Mouse (Mus musculus): ENCODE measurements around the gene Rhebl1. TPM values are rescaled to one million over a fixed set of nuclear protein-coding genes. Genes with fewer than 3 reads are reported as not detected.

Gene Rhebl1
- total RNA-seq, 4 experiments from 2014 or later, result 1.2 to 2.8 (median 1.9) TPM

DNA sequence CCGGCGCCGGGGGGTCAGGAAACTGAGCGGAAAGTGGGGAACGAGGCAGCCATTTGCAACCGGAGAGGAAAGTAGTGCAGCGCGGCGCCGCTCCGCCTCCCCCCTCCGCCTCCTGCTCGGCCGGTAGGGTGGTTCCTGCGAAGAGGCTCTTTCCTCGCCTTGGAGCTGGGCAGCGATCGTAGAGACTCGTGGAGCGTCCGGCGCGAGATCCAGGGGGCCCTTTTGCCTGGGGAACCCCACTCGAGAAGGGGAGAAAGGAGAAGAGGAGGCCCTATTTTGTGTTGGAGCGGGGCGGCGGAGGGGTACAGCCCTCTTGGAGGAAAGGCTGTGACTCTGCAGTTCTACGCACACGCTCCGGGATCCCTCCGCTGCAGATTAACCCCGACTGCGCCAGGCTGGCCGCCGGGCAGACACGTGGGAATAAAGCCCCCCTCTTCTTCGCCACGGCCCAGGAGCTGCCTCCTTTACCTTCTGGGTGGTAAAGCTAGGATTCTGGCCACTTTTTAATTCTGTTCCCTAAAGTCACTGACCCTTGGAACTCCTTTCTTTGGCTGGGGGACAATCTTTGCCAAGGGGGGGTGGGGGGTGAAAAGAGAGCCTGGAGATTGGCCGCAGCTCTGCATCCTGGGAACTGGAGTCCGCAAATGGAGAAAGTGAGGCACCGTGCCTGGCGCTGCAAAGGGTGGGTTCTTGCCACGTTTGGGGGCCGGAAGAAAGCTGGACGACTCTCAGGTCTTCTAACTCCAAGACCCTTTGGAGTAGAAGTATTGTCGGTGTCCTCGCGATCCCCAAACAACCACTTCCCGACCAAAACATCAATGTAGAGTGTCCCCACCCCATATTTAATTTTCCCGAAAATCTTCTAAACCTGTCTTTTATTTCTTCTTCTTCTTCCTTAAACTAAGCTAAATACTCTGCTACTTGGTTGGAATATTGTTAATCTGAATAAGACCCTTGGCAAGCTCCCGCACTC is 22.1 kb downstream of the Rhebl1 start:
- peak; percentile 92 for DNase-seq (ENCODE audit: low spot score)

DNA sequence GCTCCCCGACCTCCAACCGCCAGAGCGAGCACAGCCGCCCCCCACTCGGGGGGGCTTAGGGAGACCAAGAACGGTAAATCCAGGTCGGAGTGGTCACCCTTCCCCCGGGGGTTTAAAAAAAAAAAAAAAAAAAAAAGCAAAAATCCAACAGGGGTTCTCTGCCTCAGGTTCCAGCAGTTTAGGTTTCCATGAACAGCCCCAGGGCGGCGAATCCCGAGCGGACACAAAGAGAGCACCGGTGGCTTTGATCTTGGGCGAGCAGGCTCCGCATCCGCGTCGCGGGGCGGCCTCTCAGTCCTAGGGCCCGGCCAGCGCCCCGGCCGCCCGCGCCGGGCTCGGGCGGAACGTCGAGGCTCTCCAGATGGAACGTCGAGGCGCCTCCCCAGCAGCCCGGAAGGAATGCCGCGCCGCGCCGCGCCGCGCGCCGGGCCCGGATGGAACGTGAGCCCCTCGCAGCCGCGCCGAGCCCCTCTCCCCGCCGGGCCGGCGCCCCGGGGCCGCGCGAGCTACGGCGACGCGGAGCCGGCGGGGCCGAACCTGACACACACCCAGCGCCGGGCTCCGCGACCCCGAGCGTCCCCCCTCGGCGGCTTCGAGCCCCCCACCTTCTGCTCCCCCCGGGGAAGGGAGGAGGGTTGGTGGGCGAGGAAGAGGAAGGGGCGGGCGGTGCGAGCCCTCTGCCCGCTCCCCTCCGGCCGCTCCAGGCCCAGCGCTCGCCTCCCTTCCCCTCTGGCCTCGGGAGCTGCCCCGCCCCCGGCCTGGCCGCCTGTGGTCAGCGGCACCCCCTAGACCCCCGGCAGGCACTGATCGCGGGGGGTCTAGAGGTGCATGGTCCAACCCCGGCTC is 23.0 kb downstream of the Rhebl1 start, which contains the start of gene Kmt2d:
Kmt2d (minus strand) TSS at position 135 of the 846 bp plus-strand sequence.
- no peak for DNase-seq (ENCODE audit: low spot score)

DNA sequence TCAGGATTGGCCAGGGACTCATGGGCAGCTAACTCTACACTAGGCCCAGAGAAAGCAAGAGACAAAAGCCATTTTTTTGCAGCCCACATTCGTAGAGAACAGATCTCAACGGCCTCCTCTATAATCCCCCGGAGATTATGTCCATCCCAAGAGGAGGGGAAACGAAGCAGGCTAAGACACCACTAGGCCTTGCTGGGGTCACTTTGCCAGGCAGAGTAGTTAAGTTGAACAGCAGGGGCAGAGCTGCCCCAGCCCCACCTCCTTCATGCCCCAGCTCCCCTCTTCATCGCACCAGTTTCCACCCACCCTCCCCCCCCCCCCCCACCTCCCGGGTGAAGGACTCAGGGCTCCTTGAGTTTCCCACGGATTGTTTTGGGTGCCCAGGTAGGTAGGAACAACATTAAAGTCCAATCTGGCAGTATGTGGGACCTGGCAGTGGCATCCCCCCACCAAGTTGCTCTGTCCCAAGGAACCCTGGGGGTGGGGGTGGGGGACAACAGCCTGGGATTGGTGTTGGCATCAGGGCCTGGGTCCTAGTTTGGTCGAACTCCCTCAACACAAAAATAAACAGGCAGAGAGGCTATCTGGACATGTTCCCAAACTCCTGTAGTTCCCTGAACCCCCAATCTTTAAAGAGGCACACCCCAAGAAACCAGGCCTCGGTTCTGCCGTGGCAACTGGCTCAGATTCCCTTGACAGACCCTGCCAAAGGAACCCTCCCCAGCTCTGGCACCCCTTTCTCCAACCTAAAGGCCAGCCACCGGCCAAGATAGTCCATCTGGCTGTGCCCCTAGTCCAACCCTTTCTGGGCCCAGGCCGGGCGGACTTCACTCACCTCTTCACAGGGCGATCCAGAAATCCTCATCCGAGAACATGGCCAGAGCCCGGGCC is 23.9 kb downstream of the Rhebl1 start:
- DNase-seq (ENCODE audit: low spot score), result no peak

DNA sequence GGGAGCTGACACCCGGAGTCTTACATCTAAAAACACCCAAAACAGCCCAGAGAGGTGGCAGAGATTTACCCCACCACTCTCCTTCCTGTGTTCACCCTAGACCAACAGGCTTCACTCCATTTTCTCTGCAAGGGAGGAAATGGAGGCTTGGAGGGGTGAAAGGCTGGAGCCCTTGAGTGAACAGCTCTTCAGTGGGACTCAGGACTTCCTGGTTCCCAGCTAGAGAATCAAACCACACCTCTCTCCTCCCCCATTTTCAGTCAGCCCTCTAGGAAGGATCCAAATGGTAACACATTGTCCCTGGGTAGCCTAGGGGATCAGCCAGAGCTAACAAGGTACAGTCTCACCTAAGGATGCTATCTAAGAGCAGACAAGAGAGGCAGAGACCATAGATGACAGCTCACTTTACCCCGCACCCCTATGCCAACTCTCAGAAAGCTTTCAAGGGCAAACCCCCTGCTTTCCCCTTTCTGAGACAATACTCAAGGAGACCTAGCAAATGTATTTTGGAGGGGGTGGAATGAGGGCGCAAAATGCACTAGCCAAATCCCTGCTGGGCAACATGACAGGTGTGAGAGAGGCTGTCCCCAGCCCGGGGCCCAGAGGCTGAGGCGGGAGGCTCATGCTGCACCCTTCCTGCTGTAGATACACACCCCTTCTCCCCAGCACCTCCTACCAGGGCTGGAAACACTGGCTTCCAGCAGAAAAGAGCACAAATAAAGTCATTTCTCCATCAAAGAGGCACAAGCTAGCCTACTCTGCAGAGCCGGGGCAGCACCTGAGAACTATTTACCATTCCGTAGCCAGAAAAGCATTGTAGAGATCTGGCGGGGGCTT is 24.8 kb downstream of the Rhebl1 start:
- no peak for DNase-seq (ENCODE audit: low spot score)

DNA sequence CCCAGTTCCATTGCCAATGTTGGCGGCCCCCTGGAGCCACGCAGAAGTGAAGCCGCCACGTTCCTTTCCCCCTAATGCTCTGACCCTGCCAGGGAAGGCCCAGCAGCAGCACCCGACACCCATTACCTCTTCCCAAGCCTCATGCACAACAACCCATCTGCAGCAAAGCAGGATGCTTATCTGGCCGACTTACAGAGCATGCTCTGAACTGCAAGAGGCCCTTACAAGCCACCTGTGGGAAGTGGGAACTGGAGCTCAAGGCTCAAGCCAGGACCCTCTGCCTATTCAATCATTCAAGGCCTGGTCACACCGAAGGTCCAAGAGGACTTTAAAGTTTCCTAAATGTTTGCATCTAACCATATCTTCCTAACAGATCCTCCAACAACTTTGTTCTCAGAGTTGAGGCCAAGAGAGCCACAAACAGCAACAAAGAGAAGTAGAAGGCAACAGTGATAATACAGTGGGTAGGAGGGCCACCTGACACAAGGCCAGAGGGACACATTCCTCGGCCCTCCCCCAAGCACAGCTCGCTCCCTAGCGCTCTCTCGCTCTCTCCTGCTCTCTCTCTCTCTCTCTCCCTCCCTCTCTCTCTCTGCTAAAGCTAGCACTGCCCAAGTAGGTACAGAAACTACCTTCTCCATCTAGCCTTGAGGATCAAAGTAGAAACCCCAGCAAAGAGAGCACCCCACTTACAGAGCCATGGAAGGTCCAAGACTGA is 25.8 kb downstream of the Rhebl1 start:
- DNase-seq (ENCODE audit: low spot score), result no peak

DNA sequence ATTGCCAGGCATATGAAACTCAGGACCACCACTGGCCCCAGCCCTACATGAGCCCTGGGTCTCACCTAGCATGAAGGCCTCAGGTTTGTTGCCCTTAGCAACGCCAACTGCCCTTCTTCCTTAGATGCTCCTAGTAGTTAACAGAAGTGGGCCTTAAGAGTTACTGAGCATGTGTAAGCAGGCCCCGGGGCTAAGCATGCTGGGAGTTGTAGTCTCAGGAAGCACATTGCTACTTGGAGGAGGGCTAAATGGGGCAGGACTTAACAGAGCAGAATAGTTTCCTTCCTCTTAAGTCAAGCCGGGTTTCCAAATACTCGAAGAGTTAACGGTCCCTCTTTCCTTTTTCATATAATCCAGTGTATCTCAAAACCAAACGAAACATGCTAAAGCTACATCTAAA is 27.0 kb downstream of the Rhebl1 start:
- DNase-seq (ENCODE audit: low spot score), result peak; percentile 82

DNA sequence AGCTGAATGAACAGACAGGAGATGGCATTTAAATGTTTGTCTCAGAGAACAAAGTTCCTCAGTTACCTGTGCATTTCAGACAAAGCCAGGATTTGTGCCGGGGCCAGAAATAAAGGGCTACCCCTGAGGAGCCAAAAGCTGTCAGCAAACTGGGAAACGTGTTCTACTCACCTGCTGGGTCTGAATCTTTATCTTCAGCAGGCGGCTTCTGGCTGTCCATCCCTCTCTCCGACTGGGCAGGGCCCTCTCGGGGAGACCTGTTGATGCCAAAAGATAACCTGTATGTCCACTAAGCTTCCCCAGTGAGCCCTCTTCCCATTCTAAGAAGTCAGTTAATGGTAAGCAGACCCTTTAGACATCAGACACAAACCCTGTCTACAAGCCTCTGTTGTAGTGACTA is 27.8 kb downstream of the Rhebl1 start:
- no peak for DNase-seq (ENCODE audit: low spot score)

DNA sequence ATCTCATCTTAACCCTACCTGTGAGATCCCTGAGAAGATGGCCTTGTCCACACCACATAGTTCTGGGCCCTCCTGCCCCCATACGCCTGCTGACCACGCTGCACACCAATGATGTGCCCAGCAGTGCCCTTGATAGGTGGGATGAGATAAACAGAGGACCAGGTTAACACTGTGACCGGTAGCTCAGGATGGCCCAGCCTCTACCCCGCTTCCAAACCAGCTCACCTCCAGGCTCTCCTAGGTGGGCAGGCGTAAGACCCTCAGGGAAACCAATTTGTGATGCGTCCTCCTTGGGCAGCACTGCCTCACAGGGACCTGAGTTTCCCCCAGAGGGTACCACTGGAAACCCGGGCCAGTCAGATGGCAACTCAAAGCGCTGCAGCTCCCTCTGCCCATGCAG is 28.6 kb downstream of the Rhebl1 start:
- DNase-seq (ENCODE audit: low spot score), result no peak

DNA sequence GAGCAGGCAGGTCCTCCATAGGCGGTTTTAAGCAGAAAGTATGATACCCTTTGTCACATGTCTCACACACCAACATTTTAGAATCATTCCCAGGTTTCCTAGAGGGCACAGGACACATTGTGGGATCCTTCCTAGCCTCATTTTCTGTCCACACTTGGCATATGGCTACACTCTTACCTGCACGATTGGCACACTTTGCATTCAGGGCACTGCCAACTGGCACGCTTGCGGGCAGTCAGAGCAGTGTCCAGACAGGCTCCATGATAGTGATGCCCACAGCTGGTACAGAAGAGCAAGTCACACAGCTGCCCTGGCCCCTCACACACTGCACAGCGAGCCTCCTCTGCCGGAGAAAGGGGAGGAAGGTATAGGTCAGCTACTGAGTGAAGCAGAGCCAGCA is 29.4 kb downstream of the Rhebl1 start:
- no peak for DNase-seq (ENCODE audit: low spot score)

DNA sequence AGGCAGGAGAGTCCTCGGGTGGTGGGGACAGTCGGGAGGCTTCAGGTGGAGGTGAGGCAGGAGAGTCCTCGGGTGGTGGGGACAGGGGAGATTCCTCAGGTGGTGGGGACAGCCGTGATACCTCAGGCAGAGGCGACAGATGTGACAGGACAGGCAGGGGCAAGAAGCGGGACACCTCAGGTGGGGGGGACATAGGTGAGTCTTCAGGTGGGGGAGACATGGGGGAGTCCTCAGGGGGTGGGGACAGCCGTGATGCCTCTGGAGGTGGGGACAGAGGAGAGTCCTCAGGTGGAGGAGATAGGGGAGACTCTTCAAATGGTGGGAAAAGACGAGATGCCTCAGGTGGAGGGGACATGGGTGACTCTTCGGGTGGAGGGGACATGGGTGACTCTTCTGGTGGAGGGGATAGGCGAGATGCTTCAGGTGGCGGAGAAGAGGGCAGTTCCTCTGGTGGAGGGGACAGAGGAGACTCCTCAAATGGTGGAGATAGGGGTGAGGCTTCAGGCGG is 30.8 kb downstream of the Rhebl1 start:
- DNase-seq (ENCODE audit: low spot score), result no peak

DNA sequence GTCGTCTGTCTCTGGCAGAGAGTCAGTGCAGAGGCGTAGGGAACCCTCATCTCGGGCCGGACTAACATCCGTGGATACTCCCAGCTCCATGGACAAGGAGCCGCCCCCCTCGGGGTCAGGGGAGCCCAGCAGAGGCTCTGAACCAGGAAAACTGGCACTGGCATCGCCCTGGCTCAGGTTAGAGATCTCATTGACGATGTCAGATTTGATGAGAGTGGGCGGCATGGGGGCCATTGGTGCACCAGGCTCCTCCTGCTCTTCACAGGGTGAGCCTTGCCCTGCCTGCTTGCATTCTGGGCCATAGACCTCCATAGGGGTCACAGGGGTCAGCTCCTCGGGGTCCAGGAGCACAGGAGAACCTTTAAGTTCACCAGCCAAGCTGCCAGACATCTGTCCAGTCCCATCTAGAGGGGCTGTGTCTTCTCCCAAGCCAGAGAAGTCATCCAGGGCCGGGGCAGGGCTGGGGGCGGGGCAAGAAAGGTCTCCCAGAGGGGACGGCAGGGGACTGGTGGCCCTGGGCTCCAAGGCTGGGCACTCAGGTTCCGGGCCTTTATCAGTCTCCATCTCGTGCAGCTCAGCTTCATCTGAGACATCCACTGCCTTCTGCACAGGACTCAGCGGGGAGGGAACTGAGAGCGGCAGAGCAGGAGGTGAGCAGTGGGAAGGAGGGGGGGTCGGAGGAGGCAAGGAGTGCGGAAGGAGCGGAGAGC is 32.5 kb downstream of the Rhebl1 start:
- DNase-seq (ENCODE audit: low spot score), result no peak

DNA sequence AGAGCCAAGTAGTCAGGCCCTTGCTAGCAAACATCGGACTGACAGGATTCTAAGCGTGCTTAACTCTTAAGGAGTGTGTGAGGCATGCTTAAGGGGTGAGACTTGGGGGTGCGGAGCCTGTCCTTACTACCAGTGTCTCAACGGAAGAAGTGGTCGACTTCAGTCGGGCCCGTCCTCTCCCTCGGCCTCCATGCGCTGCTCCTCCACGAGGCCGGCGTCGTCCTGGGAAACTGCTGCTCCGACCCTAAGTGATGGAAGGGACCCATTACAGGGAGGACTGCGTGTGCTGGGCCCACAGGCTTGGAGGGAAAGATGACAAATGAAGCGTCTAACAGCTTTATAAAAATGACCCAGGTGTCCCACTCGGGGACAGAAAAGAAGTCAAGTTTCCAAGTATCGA is 33.4 kb downstream of the Rhebl1 start:
- no peak for DNase-seq (ENCODE audit: low spot score)

DNA sequence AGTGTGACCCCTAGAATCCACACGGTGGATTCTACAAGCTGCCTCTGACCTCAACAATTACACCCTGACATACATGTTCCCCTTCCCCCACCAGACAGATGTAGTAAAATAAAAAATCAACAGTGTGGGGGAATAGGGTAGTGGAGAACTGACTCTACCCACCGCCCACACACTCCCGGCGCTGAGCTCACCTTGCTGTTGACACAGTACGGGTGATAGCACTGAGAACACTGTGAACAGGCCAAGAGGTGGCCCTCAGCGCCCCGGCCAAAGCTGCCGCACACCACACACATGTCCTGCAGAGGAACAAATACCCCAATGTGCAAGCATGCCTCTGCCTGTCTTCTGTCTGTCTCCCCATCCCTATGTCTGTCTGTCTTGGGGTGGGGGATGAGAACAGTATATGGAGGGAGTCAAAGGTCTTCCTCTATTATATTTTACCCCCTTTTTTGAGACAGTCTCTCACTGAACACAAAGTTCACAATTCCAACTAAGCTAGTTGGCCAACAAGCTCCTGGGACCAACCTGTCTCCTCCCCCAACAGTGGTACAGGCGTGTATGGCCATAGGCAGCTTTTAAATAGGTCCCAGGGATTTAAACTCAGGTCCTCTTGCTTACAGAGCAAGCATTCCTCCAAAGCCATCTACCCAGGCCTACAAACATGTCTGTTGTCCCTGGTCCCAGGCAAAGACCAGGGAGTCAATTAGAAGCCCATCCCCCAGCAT is 34.9 kb downstream of the Rhebl1 start:
- no peak for DNase-seq (ENCODE audit: low spot score)

DNA sequence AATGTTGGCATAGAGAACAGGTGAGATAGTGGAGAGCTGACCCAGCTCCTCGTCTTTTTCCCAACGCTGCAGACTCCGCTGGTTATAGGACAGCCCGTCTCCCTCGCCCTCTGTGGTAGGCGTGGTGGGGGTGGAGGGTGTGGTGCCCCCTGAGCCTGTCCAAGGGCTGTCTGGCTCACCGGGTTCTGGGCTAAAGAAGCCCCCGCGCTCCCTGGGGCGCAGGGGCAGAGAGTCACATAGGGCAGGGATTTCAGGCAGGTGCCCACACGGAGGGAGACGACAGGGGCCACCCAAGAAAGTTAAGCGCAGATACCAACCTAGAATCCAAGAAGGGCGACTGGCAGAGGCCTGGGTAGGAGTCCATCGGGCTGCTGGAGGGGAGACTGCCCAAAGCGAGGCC is 40.1 kb downstream of the Rhebl1 start:
- no peak for DNase-seq (ENCODE audit: low spot score)

DNA sequence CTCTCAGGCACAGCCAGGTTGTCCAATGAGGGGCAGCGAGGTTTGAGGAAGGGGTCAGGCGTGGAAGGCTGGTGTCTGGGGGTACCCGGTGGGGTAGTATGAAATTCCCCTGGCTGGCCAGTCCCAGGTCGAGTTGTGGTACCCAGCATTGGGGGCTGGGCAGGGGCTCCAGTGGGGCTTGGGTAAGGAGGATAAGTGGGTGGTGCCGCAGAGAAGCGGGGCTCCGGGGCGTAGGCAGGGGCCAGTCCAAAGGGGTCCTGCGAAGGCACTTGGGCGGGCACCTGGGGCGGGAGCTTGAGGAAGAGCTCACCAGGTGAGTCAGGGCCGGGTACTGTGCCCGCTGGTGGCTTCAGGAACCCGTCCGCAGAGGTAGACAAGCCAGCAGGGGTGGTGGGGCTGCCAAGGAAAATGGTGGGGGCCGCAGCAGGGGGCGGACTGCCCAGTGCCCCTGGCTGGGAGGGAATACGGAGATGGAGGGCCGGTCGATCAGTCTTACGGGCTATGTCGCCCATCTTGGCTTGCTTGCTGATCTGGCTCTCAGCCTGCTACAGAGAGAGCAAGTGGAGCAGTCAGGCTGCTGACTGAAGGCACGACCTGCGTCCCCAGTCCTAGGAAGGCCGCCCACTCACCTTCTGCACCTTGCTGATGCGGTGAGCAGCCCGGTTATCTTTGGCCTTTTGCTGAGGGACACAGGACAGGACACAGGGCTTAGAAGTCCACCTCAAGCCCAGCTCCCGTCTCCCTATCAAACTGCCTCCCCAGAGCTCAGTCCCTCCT is 41.0 kb downstream of the Rhebl1 start:
- DNase-seq (ENCODE audit: low spot score), result no peak

DNA sequence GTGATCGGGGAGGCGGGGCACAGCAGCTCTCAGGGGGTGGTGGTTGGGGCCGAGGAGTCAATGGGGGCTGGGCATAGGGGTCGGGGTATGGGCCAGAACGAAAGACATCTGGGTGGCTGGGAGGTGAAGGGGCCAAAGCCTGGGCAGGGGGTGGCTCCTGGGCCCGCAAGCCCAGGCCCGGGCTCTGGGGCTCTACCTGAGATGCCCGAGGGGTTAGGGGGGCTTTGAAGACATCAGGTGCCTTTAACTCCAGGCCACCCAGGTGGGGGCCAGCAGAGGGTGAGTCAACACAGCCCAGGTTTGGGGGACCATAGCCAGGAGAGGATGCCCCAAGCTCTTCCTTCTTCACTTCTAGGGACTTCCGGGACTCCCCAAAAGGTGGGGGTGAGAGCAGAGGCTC is 41.6 kb downstream of the Rhebl1 start:
- no peak for DNase-seq (ENCODE audit: low spot score)

DNA sequence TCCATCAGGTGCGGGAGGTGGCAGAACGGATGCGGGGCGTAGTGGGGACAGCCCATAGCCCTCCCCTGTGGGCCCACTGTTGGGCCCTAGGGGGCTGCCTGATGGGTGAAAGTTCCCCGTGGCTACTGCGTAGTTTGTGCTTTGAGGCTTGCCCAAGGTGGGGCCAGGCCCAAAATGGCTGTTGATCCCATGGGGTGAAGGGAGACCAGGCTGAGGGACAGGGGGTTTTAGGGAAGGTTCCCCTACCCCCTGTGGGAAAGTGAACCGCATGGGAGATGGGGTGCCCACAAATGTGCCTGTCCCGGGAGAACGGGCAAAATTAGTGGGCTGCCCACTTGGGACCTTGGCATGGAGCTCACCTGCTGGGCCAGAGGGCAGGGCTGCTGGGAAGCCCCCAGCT is 42.3 kb downstream of the Rhebl1 start:
- DNase-seq (ENCODE audit: low spot score), result no peak
